Mouse (Mus musculus) small intestine, adult 2 months (tissue): ENCODE measurements around the gene 4933407L21Rik. TPM values are rescaled to one million over a fixed set of nuclear protein-coding genes. Genes with fewer than 3 reads are reported as not detected.
A peak's percentile ranks its signal among the peaks of the same experiment; 100 is the strongest.

Experiments
- H3K27ac ChIP-seq: fragments of 200-500 bp; 2 replicates; pipeline ENCODE4 v1.5.1; 2012; ENCODE audit warnings: low read depth, low read length, control low read depth, inconsistent platforms; ENCODE audit not compliant: insufficient read depth
- H3K27me3 ChIP-seq: fragments of 200-500 bp; 2 replicates; pipeline ENCODE4 v1.6.1; 2012; ENCODE audit warnings: mild to moderate bottlenecking, moderate library complexity, low read length, inconsistent platforms; ENCODE audit not compliant: control insufficient read depth, insufficient read depth
- H3K36me3 ChIP-seq: fragments of 200-500 bp; 2 replicates; pipeline ENCODE4 v1.6.1; 2012; ENCODE audit warnings: mild to moderate bottlenecking, low read length, control low read depth, inconsistent platforms; ENCODE audit not compliant: control insufficient read depth, insufficient read depth
- H3K4me1 ChIP-seq: fragments of 200-500 bp; 2 replicates; pipeline ENCODE4 v1.6.1; 2012; ENCODE audit warnings: low read length, inconsistent platforms, mixed read lengths; ENCODE audit not compliant: control insufficient read depth, insufficient read depth, insufficient read length
- H3K4me3 ChIP-seq: fragments of 200-500 bp; 2 replicates; pipeline ENCODE4 v1.5.1; 2012; ENCODE audit warnings: low read depth, mild to moderate bottlenecking, control low read depth, inconsistent platforms, low read length, moderate library complexity
- CTCF ChIP-seq: fragments of 200-500 bp; IDR thresholded peaks from 2 replicates; pipeline ENCODE4 v1.5.1; 2012; ENCODE audit warnings: low read depth, mild to moderate bottlenecking, control low read depth, inconsistent platforms, low read length, moderate library complexity, mixed read lengths; ENCODE audit not compliant: insufficient replicate concordance, insufficient read length; ENCODE audit errors: extremely low read depth
- POLR2A ChIP-seq: fragments of 200-500 bp; IDR thresholded peaks from 2 replicates; pipeline ENCODE4 v1.6.1; 2012; ENCODE audit warnings: low read depth, mild to moderate bottlenecking, control low read depth, inconsistent platforms, low read length, moderate library complexity
- WGBS: fragments of 180-500 bp; shearing (Covaris S2); methylation state at CpG from one replicate; pipeline ENCODE4 v1.1.7; 2018; 5-methylcytosine and 5-hydroxymethylcytosine counted together
- polyA plus RNA-seq: library from polyadenylated mRNA; depleted of rRNA; stranded (reverse); fragments of >200 nt; gene quantifications from 2 replicates; pipeline ENCODE4 v1.2.3, GENCODE M21; 2012

4933407L21Rik gene
- polyA plus RNA-seq, 1 experiment: not detected

DNA sequence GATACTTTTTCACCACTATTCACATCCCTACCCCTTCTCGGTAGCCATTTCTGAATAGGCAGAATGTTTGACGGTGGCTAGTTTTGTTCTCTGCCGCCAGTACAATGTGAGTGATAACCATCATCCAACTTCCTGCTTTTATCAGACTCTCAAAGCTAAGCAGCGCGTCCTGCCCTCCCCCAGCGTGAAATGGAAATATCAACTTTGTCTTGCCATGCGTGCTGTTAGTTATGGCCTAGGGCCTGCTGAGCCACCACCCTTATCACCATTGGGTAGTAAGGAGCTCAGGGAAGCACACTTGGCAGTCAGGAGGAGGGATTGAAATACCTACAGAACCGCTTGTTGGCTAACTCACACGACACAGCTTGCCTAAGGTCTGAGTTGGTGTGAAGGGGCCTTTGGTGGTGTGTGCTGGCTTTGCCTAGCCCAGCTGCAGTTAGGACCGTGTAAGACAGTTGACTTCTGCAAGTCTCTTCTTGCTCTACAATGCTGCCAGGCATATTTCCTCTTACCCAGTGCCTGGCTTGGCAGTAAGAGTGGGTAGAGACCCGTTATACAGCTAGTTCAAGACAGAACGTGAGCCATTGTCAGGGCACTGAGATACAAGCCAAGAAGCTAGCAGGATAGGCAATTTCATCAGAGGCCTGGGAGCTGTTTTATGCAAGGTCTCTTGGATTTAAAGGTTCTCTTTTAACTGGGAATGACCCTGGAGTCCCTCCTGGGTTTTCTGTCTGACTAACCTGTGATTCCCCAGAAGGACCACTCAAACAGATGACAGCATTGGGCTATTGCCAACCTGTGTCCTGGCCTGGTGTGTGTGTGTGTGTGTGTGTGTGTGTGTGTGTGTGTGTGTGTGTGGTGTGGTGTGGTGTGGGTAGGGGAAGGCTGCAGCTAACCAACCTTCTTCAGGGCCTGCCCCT is 31.2 kb upstream of the 4933407L21Rik start:
- Histone ChIP-seq H3K4me1 (peaks cover 11% of the 10 kb centered on the region; the same call in 1 of the 2 replicates), H3K27me3 (no peaks in the 10 kb centered on the region), H3K36me3 (no peaks in the 10 kb centered on the region), H3K4me3 (no peak overlapping the region), H3K27ac (no peak overlapping the region)
- no peak for TF ChIP-seq POLR2A
- no peak for TF ChIP-seq CTCF
- WGBS: 58% methylated on average over 12 of the region's 12 CpGs

DNA sequence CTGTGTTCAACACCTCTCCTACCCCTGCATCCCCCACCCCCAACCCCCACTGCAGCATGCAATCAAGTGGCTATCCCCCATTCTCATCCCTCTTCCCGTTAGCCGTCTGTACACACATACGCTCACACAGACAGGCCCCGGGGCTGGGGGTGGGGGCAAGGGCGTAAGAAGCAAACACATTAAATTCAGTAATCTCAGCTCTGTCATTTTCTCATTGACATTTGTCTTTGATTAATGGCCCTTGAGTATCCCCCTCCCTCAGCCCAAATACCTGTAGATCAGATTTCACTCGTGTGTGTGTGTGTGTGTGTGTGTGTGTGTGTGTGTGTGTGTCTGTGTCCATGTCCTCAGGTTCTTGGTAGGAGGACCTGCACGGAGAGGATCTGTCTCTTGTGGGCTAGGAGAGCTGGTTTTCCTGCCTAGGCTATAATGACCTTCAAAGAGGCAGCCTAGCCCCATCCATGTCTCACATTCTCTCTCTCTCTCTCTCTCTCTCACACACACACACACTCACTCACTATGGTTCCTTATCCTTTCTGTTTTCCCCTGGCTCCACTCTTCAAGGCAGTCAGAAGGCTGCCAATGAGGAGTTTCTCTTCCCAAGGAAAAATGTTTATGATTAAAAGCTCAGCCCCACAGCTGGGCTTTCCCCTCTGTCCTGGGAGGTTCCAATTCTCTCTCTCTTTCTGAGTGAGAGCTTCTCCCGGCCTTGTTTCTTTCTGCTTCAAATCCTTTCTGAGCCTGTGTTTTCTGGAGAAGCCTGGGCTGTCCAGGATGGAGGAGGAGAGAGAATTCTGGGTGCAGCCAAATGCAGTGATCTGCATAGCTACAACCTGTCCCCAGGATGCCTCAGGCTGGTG is 30.2 kb upstream of the 4933407L21Rik start:
- TF ChIP-seq POLR2A (no peak), CTCF (no peak)
- H3K27me3 ChIP-seq: no peaks in the 10 kb centered on the region
- H3K27ac ChIP-seq: 0 out of 2 replicates have a peak overlapping the region, but pooled peaks have one; percentile 5
- 68% methylated on average over 8 of the region's 8 CpGs for WGBS
- no peak overlapping the region for H3K4me3 ChIP-seq
- peaks cover 11% of the 10 kb centered on the region; the same call in 1 of the 2 replicates for H3K4me1 ChIP-seq
- H3K36me3 ChIP-seq: 0 out of 2 replicates have a peak, but pooled peaks cover 2% of the 10 kb centered on the region

DNA sequence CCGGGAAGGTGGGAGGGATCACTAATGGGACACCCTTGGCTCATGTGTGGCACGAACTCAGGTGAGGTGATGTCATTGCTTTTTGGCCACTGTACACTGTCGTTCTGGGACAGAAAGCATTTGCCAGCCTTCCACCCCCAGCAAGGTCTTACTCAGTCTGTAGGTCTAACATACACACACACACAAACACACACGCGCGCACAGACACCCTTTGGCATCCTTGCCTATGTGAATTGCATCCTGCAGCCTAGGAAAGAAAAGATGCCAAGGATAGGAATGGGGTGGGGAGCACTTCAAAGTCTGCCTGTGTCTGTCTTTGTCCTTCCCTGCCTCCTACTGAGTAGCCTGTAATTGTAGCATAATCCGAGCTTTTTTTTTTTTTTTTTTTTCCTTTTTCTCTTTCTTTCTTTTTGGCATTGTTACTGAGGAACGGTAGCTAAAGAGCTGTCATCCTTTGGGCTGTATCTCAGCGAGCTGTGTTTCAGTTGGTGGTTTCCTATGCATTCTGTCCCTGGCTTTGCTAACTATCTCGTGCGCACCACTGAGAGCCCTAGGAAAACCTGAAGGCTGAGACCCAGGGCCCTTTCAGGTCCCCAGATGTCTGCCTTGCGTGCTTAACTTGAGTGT is 29.4 kb upstream of the 4933407L21Rik start:
- WGBS: 80% methylated on average over 12 of the region's 12 CpGs
- Histone ChIP-seq H3K4me3 (no peak overlapping the region), H3K27me3 (no peaks in the 10 kb centered on the region), H3K4me1 (peaks cover 11% of the 10 kb centered on the region; the same call in 1 of the 2 replicates), H3K36me3 (peaks cover 9% of the 10 kb centered on the region; the same call in 1 of the 2 replicates), H3K27ac (no peak overlapping the region)
- TF ChIP-seq POLR2A: no peak
- no peak for TF ChIP-seq CTCF

DNA sequence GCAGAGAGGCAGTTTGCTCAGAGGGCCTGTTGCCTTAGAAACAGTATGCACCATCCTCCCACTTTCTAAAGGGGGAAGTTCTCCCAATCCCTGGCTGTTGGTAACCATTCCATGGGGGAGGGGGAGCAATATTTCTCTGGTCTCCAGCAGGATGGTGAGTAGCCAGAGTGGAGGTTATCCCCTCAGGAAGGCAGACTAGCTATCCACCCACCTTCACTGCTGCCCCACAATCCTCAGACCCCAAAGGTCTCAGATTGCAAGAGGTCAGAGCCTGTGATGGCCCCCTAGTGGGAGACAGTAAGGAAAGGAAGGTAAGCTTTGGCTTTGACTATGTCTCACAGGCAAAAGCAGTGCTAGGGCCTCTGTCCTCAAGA is 28.9 kb upstream of the 4933407L21Rik start:
- H3K4me3 ChIP-seq: no peak overlapping the region
- H3K36me3 ChIP-seq: peaks cover 13% of the 10 kb centered on the region; the same call in 1 of the 2 replicates
- TF ChIP-seq POLR2A: no peak
- TF ChIP-seq CTCF: peak; percentile 9; the same call in 1 of the 2 replicates
- no peaks in the 10 kb centered on the region for H3K27me3 ChIP-seq
- H3K27ac ChIP-seq: no peak overlapping the region
- peaks cover 11% of the 10 kb centered on the region; the same call in 1 of the 2 replicates for H3K4me1 ChIP-seq

DNA sequence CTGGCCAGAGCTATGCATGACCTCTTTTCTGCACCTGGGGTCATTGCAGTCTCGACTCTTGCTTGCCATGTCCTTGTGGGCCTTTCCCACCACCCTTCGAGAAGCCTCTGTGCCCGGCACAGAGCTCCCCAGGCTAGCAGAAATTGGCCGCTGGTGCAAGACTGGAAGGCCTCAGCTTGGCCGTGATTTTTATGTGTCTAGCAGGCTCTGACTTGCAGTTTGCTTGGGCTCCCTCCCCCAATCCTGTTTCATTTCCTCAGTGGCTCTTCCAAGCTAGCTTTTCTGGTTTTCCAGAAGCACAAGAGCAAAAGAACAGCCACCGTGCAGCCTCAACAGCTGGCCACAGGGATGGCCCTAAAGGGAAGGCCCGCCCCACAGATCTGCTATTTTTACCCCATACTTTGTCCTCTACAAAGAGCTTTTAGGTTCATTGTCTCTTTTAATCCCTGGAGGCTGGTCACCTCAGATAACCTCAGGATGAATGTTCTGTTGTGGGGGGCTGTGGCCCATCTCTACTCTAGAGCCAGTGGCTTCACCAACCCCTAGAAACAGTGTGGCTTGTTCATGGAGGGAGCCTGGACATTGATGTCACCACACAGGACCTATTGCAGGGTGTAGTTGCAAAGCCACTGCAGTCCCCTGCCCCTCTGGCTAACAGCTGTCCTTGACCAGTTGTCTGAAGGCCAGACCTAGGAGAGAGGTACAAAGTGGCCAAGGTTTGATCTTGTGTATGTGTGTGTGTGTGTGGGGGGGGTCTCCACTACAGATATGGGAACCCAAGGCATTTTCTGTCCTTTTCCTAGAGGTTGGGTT is 27.6 kb upstream of the 4933407L21Rik start:
- Histone ChIP-seq H3K36me3 (peaks cover 25% of the 10 kb centered on the region), H3K27ac (no peak overlapping the region), H3K4me1 (peaks cover 11% of the 10 kb centered on the region; the same call in 1 of the 2 replicates), H3K4me3 (no peak overlapping the region), H3K27me3 (no peaks in the 10 kb centered on the region)
- 70% methylated on average over 7 of the region's 7 CpGs for WGBS
- TF ChIP-seq CTCF (no peak), POLR2A (no peak)

DNA sequence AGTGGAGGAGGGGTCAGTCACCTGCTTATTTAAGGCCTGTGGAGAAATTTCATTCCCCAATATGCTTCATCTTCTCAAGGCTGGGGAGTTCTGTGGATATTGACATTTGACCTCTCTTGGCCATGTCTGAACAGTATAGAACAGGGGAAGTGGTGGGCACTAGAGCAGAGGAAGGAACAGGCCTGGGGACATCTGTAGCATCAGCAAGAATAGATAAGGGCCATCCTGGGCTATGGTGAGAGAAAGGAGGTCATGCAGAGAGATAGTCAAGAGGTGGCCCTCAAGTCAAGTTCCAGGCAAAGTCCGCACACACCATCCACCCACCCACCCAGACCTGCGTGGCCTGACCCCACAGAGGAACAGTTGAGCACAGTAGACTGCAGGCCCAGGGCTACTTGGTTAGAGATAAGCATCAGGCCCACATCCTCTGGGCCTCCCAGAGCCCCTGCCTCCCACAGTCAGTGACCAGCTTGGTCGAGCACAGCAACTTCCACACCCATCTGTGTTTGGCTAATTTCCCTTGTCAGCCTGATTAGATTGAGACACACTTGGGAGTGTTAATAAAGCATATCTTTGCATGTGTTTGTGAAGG is 26.7 kb upstream of the 4933407L21Rik start:
- 50% methylated on average over 3 of the region's 3 CpGs for WGBS
- no peak overlapping the region for H3K27ac ChIP-seq
- H3K27me3 ChIP-seq: no peaks in the 10 kb centered on the region
- no peak overlapping the region for H3K4me3 ChIP-seq
- peaks cover 11% of the 10 kb centered on the region; the same call in 1 of the 2 replicates for H3K4me1 ChIP-seq
- H3K36me3 ChIP-seq: peaks cover 33% of the 10 kb centered on the region
- TF ChIP-seq CTCF (no peak), POLR2A (no peak)
